Mouse (Mus musculus): ENCODE data around the gene Gm5136.

The Gm5136 gene

GRCm38 (mm10) chr10:108649174-108649573, 50.8 kb downstream of the Gm5136 start:
- no peak for DNase-seq (ENCODE audit: inconsistent age in 2 of 2, low spot score in 1 of 2)

Data from adrenal gland, adult (tissue).